Comparison of ENCODE assay signal across 26 mouse cellular contexts in genomic region chr7:119523389-119523788, GRCm38 (mm10). TPM values are rescaled to one million over a fixed set of nuclear protein-coding genes. Genes with fewer than 3 reads are reported as not detected.
"Had no signal": no experiment of that assay in that cellular context is flagged by ENCODE, and none has a peak within 500 bp of the region (broad histone marks: within the 10 kb centered on the region; RNA-seq: fewer than 3 reads in every experiment).

Gene Pdilt, minus strand, starts transcription at chr7:119523489.

- H3K4me3 ChIP-seq: midbrain, embryonic 10.5 days; midbrain, embryonic 12.5 days; myocyte; neural tube, embryonic 13.5 days; neural tube, embryonic 15.5 days had no signal

- H3K27ac ChIP-seq: liver, embryonic 14.5 days; midbrain, embryonic 10.5 days; midbrain, embryonic 12.5 days; neural tube, embryonic 13.5 days; neural tube, embryonic 15.5 days had no signal

- H3K36me3 ChIP-seq: midbrain, embryonic 10.5 days; midbrain, embryonic 12.5 days; neural tube, embryonic 13.5 days; neural tube, embryonic 15.5 days had no signal

- H3K27me3 ChIP-seq: midbrain, embryonic 12.5 days; neural tube, embryonic 13.5 days had no signal

- H3K9me3 ChIP-seq: midbrain, embryonic 10.5 days; midbrain, embryonic 12.5 days; neural tube, embryonic 13.5 days; neural tube, embryonic 15.5 days had no signal

- DNase-seq: lung, adult 18-20 months; lung, embryonic 14.5 days; lung, postnatal 10 days; lung, postnatal 4 days; midbrain, embryonic 14.5 days; retina, postnatal 1 day; right cerebral cortex, adult 18-20 months; right cerebral cortex, postnatal 25 days; right cerebral cortex, postnatal 4 days; thymus, adult 18-20 months; thymus, postnatal 14 days; thymus, postnatal 36 days had no signal

- H3K9ac ChIP-seq: liver, embryonic 14.5 days; lung, embryonic 14.5 days; midbrain, embryonic 12.5 days; neural tube, embryonic 13.5 days; neural tube, embryonic 15.5 days had no signal

- H3K4me1 ChIP-seq: midbrain, embryonic 12.5 days had no signal

RNA-seq across cellular contexts. Expression of gene Pdilt, which starts in this region (rescaled TPM):
- total RNA-seq: megakaryocyte, adult 5-6 weeks; megakaryocyte-erythroid progenitor cell, adult 5-6 weeks had no signal
- polyA plus RNA-seq: liver, embryonic 14.5 days; liver, embryonic 16.5 days; lung, embryonic 16.5 days; midbrain, embryonic 10.5 days; midbrain, embryonic 12.5 days; myocyte; spleen, adult 2 months; stomach, embryonic 14.5 days; stomach, embryonic 16.5 days; thymus, postnatal 0 days had no signal
